Mouse (Mus musculus) thymus, adult 2 months (tissue): ENCODE measurements around the gene Rbm3.

Experiments used
- CTCF ChIP-seq: fragments of 200-500 bp; IDR thresholded peaks from 2 replicates; pipeline ENCODE4 v1.5.1; 2012; ENCODE audit warnings: mild to moderate bottlenecking, control low read depth, low read length, moderate library complexity, borderline replicate concordance; ENCODE audit not compliant: control insufficient read depth, poor library complexity, insufficient read depth; ENCODE audit errors: extremely low read depth
- POLR2A ChIP-seq: fragments of 200-500 bp; IDR thresholded peaks from 2 replicates; pipeline ENCODE4 v1.6.1; 2012; ENCODE audit warnings: mild to moderate bottlenecking, low read length, control low read depth, moderate library complexity; ENCODE audit not compliant: control insufficient read depth, poor library complexity, insufficient read depth; ENCODE audit errors: extremely low read depth

DNA sequence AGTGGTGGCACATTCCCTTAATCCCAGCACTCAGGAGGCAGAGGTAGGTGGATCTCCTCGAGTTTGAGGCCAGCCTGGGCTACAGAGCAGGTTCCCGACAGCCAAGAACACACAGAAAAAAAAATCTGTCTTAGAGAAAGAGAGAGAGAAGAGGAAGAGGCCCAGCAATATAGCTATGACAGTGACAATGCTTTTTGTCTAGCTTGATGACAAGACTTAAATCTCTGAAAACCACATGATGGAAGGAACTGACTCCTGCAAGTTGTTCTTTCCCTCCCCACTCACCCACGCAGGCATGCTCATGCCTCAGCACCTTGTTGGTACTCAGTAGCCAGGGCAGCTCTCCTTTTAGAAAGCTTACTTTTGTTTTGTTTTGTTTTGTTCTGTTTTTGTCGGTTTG is 46.2 kb downstream of the Rbm3 start:
- TF ChIP-seq CTCF = no peak
- no peak for TF ChIP-seq POLR2A
